Mouse (Mus musculus) ovary, adult 18-20 months (tissue): Measurements from ENCODE around the gene Prr5l.

ENCODE experiments used
- DNase-seq: peaks from one replicate; pipeline ENCODE4 v3.0.0; 2022; ENCODE audit warnings: low spot score, mixed read lengths

Prr5l gene

GRCm38 (mm10) chr2:101820816-101821215 is 62.0 kb downstream of the Prr5l start:
- no peak for DNase-seq

GRCm38 (mm10) chr2:101818986-101819764 is 63.7 kb downstream of the Prr5l start:
- DNase-seq: no peak

GRCm38 (mm10) chr2:101816646-101817308 is 66.0 kb downstream of the Prr5l start:
- DNase-seq: no peak

GRCm38 (mm10) chr2:101815250-101815934 is 67.4 kb downstream of the Prr5l start:
- no peak for DNase-seq

DNA sequence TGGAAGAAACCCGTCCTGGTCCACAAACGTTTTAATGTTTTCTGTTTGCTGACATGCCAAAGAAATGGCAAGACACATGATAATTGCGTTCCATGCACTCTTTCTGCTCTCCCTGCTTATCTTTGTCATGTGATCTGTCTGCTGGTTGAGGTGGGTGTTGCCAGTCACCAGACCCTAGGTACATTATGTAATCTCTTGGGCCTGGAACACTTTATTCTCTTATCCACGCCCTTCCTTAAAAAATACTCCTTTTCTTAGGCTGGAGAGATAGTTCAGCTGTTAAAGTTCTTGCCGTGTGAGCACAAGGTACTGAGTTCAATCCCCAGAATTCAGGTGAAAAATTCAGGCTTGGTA is 68.6 kb downstream of the Prr5l start:
- no peak for DNase-seq

DNA sequence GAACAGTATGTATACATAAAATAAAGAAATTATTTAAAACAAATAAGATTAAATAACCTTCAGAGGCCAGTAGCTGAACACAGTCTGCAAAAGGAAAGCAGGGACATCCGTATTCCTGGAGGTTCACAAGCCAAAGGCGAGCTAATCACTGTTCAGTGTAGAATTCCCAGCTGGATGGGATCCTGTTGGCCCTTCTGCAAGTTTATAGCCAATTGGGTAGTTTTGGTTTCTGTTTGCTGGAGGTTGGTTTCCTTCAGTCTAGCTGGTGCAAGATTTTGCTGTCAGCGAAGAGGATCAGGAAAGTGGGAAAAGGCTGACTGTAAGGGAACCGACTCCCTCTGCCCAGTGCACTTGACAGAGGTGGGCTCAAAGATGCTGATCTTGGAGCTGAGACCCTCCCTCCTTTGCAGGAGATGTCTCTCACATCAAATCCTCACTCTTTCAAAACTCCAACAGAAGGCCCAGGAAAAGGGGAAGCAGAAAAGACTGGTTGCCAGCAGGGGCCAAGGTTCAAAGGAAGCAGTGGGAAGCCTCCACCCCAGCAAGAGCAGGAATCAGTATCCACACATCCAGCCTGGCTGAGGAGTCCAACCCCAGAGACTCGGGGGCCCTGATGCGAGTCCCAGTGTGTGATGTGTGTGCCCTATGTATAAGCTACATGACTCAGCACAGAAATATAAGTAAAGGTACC is 69.1 kb downstream of the Prr5l start:
- DNase-seq: no peak

GRCm38 (mm10) chr2:101811925-101812324 is 70.9 kb downstream of the Prr5l start:
- no peak for DNase-seq

- no peak for DNase-seq
Observed at GRCm38 (mm10) chr2:101810774-101811173, 72.1 kb downstream of the Prr5l start.

- DNase-seq: no peak
Observed at GRCm38 (mm10) chr2:101809640-101810305, 73.1 kb downstream of the Prr5l start.

- no peak for DNase-seq
Observed at GRCm38 (mm10) chr2:101807756-101808155, 75.1 kb downstream of the Prr5l start.

DNA sequence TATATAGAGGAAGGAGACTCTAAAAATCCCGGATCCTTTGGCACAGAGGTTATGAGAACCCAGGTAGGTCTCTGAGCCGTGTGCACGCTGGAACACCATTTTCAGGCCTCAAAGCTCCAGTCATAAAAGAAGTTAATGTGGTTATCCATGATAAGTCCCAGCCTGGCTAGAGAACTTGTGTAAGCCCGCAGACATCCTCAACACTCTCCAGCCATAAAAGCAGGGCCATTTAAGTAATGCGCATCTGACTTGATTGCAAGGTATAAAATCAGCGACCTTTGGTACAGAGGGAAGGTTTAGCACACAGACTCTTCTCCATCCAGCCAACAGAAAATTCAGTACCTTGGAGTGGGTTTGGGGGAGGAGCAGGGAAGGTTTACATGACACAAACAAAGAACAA is 80.6 kb downstream of the Prr5l start:
- no peak for DNase-seq

DNA sequence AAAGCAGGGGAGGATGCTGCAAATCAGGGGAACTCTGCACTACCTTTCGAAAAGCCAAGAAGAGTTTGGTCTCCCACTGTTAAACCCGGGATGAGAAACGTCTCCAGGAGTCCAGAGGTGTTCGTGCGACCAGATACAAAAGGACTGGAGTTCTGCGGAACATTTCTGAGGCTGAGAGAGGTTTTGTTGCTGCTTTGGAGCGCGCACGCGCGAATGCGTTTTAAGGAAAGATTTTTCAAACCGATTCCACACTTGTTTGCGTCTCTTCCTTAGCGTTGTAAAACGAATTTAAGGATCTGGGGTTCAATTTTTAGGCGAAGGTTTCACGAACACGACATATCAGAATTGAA is 85.0 kb downstream of the Prr5l start:
- DNase-seq: no peak

- peak; percentile 26 for DNase-seq
Observed at GRCm38 (mm10) chr2:101797166-101797900, 85.5 kb downstream of the Prr5l start.

DNA sequence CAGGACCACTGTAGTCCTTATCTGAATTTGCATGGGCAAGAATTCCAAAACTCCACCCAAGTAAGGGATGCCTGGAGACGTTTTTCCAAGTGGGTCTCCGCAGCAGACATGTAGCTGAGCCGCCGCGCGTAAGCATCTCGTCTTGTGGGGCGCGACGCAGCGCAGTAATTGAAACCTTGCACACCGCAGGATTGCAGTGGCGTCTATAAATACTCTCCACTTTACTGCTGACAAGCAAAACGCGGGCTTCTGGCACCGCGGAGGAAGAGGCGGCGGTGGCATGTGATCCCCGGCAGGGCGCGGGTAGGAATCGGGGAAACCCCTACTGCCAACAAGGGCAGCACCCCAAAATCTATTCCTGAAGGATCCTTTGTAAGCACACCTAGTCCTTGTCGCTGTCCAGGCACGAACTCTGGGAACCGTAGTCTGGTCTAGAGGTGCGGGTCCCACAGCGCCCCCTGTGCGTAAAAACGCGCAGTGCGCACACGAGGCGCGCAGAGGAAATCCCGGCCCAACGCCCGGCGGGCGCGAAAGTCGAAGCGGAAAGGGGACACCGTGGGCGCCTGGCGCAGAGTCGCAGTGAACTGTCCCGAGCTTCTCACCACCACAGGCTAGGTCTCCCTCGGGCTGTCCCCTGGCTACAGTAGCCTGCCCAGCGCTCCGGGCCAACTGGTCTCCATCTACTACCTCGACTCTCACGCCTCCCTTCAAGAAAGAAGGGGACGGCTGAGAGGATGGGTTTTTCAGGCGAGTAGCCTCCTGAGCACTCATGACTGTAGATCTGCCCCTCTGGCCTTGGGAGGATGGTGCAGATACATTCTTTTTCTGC is 86.3 kb downstream of the Prr5l start:
- DNase-seq: peak; percentile 22

GRCm38 (mm10) chr2:101792130-101792529 is 90.7 kb downstream of the Prr5l start:
- DNase-seq: no peak

DNA sequence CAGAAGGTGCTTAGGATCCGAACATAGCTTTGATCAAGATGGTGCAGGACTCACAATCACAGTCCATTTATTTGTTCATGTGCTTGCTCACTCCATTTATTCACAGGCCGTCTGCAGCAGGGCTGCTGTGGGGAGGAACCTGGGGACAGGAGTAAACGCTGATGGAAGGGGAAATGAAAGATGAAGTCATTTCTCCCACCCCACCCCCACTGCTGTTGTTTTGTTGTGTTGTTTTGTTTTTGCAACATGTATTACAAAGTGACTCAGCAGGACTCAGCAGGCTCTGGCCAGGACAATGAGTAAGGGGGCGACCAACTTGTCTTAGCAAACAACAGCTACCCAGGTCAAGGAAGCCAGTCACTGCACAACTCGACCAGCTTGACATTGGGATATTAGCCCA is 99.6 kb downstream of the Prr5l start:
- no peak for DNase-seq

- DNase-seq: no peak
Observed at GRCm38 (mm10) chr2:101781357-101781777, 101.5 kb downstream of the Prr5l start.

DNA sequence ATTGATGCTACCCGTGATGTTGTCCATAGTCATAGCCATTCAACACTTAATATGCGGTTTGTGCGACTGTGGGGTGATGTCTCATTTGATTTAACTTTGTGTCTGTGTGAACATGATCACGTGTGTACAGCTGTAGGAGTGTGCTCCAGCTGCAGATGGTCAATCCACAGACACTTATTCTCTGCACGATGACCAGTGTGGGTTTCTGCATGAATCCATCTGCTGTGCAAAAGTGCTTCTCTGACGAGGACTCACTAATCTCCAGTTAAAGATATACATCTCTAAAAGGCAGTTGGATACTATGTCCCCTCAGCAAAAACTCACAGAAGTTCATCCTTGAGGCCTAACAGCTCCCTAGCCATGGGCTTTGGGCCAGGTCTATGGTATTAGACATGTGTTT is 104.7 kb downstream of the Prr5l start:
- no peak for DNase-seq

- DNase-seq: no peak
Observed at GRCm38 (mm10) chr2:101763503-101763902, 119.3 kb downstream of the Prr5l start.

- DNase-seq: no peak
Observed at GRCm38 (mm10) chr2:101762955-101763386, 119.9 kb downstream of the Prr5l start.
